Mouse (Mus musculus) kidney, adult 2 months (tissue): ENCODE measurements around the gene Nr2c2.

Experiments used
- CTCF ChIP-seq: fragments of 200-500 bp; conservative IDR thresholded peaks from 2 replicates; pipeline ENCODE4 v1.5.1; 2011; ENCODE audit warnings: low read depth, mild to moderate bottlenecking, control low read depth, low read length, moderate library complexity, mixed read lengths; ENCODE audit not compliant: insufficient read depth, insufficient read length
- POLR2A ChIP-seq: fragments of 200-500 bp; IDR thresholded peaks from one replicate; pipeline ENCODE4 v1.6.1; 2011; ENCODE audit warnings: low read depth, low read length, control low read depth

- peak; percentile 89 for TF ChIP-seq CTCF
- no peak for TF ChIP-seq POLR2A
Observed at GRCm38 (mm10) chr6:92219445-92219844, 128.3 kb downstream of the Nr2c2 start.
